Mouse (Mus musculus) small intestine, adult 2 months (tissue): ENCODE results near the gene Miip. TPM values are rescaled to one million over a fixed set of nuclear protein-coding genes. Genes with fewer than 3 reads are reported as not detected.

ENCODE experiments used
- H3K27ac ChIP-seq: fragments of 200-500 bp; 2 replicates; pipeline ENCODE4 v1.5.1; 2012; ENCODE audit warnings: low read depth, low read length, control low read depth, inconsistent platforms; ENCODE audit not compliant: insufficient read depth
- H3K27me3 ChIP-seq: fragments of 200-500 bp; 2 replicates; pipeline ENCODE4 v1.6.1; 2012; ENCODE audit warnings: mild to moderate bottlenecking, moderate library complexity, low read length, inconsistent platforms; ENCODE audit not compliant: control insufficient read depth, insufficient read depth
- H3K36me3 ChIP-seq: fragments of 200-500 bp; 2 replicates; pipeline ENCODE4 v1.6.1; 2012; ENCODE audit warnings: mild to moderate bottlenecking, low read length, control low read depth, inconsistent platforms; ENCODE audit not compliant: control insufficient read depth, insufficient read depth
- H3K4me1 ChIP-seq: fragments of 200-500 bp; 2 replicates; pipeline ENCODE4 v1.6.1; 2012; ENCODE audit warnings: low read length, inconsistent platforms, mixed read lengths; ENCODE audit not compliant: control insufficient read depth, insufficient read depth, insufficient read length
- H3K4me3 ChIP-seq: fragments of 200-500 bp; 2 replicates; pipeline ENCODE4 v1.5.1; 2012; ENCODE audit warnings: low read depth, mild to moderate bottlenecking, control low read depth, inconsistent platforms, low read length, moderate library complexity
- CTCF ChIP-seq: fragments of 200-500 bp; IDR thresholded peaks from 2 replicates; pipeline ENCODE4 v1.5.1; 2012; ENCODE audit warnings: low read depth, mild to moderate bottlenecking, control low read depth, inconsistent platforms, low read length, moderate library complexity, mixed read lengths; ENCODE audit not compliant: insufficient replicate concordance, insufficient read length; ENCODE audit errors: extremely low read depth
- POLR2A ChIP-seq: fragments of 200-500 bp; IDR thresholded peaks from 2 replicates; pipeline ENCODE4 v1.6.1; 2012; ENCODE audit warnings: low read depth, mild to moderate bottlenecking, control low read depth, inconsistent platforms, low read length, moderate library complexity
- WGBS: fragments of 180-500 bp; shearing (Covaris S2); methylation state at CpG from one replicate; pipeline ENCODE4 v1.1.7; 2018; 5-methylcytosine and 5-hydroxymethylcytosine counted together
- polyA plus RNA-seq: library from polyadenylated mRNA; depleted of rRNA; stranded (reverse); fragments of >200 nt; gene quantifications from 2 replicates; pipeline ENCODE4 v1.2.3, GENCODE M21; 2012; rRNA removed

Gene Miip
- 19.6 and 48.3 TPM in 2 replicates for polyA plus RNA-seq

GRCm38 (mm10) chr4:147868450-147869031 is at the start of gene Miip, which contains the start of gene Fv1:
Gene Miip (minus strand): TSS chr4:147868816.
Gene Fv1 (plus strand): TSS chr4:147868979.
- Histone ChIP-seq H3K4me3 (peak within 1 kb of the TSS; percentile 76), H3K36me3 (peaks cover 21% of the 10 kb centered on the region), H3K4me1 (peaks cover 15% of the 10 kb centered on the region; the same call in 1 of the 2 replicates), H3K27me3 (no peaks in the 10 kb centered on the region), H3K27ac (peak within 1 kb of the TSS; percentile 65)
- WGBS = under 1% methylated on average over 30 of the region's 30 CpGs
- TF ChIP-seq POLR2A (peak; percentile 71; the same call in 1 of the 2 replicates), CTCF (no peak)

- Histone ChIP-seq H3K36me3 (peaks cover 2% of the 10 kb centered on the region; the same call in 1 of the 2 replicates), H3K27ac (no peak overlapping the region), H3K4me3 (no peak overlapping the region), H3K27me3 (no peaks in the 10 kb centered on the region), H3K4me1 (peaks cover 5% of the 10 kb centered on the region; the same call in 1 of the 2 replicates)
- TF ChIP-seq CTCF = no peak
- 78% methylated on average over 5 of the region's 5 CpGs for WGBS
These were observed 40.9 kb upstream of the Miip start for GRCm38 (mm10) chr4:147909486-147909885.

- Histone ChIP-seq H3K27ac (peak overlapping the region; percentile 68; the same call in 1 of the 2 replicates), H3K4me3 (no peak overlapping the region), H3K27me3 (no peaks in the 10 kb centered on the region), H3K36me3 (peaks cover 7% of the 10 kb centered on the region), H3K4me1 (peaks cover 11% of the 10 kb centered on the region)
- TF ChIP-seq POLR2A = no peak
- no peak for TF ChIP-seq CTCF
- WGBS = 55% methylated on average over 5 of the region's 5 CpGs
These were observed 37.6 kb upstream of the Miip start for GRCm38 (mm10) chr4:147906230-147906629.

GRCm38 (mm10) chr4:147905090-147905659 is 36.6 kb upstream of the Miip start:
- WGBS = under 1% methylated on average over 8 of the region's 8 CpGs
- peak overlapping the region; percentile 74 for H3K4me3 ChIP-seq
- peaks cover 7% of the 10 kb centered on the region for H3K36me3 ChIP-seq
- peak overlapping the region; percentile 26; the same call in 1 of the 2 replicates for H3K27ac ChIP-seq
- no peaks in the 10 kb centered on the region for H3K27me3 ChIP-seq
- TF ChIP-seq CTCF (no peak), POLR2A (no peak)
- H3K4me1 ChIP-seq = peaks cover 16% of the 10 kb centered on the region

- peak within 1 kb of the TSS; percentile 74 for H3K4me3 ChIP-seq
- H3K27ac ChIP-seq = peak within 1 kb of the TSS; percentile 99
- peaks cover 11% of the 10 kb centered on the region for H3K36me3 ChIP-seq
- under 1% methylated on average over 59 of the region's 59 CpGs for whole genome bisulfite sequencing
- H3K4me1 ChIP-seq = peaks cover 20% of the 10 kb centered on the region
- no peaks in the 10 kb centered on the region for H3K27me3 ChIP-seq
- TF ChIP-seq POLR2A (peak; percentile 43), CTCF (no peak)
These were observed 35.9 kb upstream of the Miip start, which contains the start of gene Mfn2 for GRCm38 (mm10) chr4:147904313-147905089. Gene Mfn2 (minus strand): TSS chr4:147904704.

- peaks cover 21% of the 10 kb centered on the region for H3K4me1 ChIP-seq
- WGBS = 28% methylated on average over 3 of the region's 3 CpGs
- TF ChIP-seq POLR2A = no peak
- no peak for TF ChIP-seq CTCF
- peaks cover 18% of the 10 kb centered on the region for H3K36me3 ChIP-seq
- peak overlapping the region; percentile 99 for H3K27ac ChIP-seq
- no peaks in the 10 kb centered on the region for H3K27me3 ChIP-seq
- peak overlapping the region; percentile 68 for H3K4me3 ChIP-seq
These were observed 35.0 kb upstream of the Miip start for GRCm38 (mm10) chr4:147903601-147904000.

GRCm38 (mm10) chr4:147902906-147903500 is 34.4 kb upstream of the Miip start:
- Histone ChIP-seq H3K36me3 (peaks cover 23% of the 10 kb centered on the region), H3K4me1 (peaks cover 21% of the 10 kb centered on the region), H3K27ac (peak overlapping the region; percentile 99), H3K4me3 (peak overlapping the region; percentile 68), H3K27me3 (no peaks in the 10 kb centered on the region)
- 41% methylated on average over 12 of the region's 12 CpGs for WGBS
- TF ChIP-seq POLR2A = peak; percentile 38; the same call in 1 of the 2 replicates
- no peak for TF ChIP-seq CTCF
